Mouse (Mus musculus) adrenal gland, postnatal 14 days (tissue): ENCODE data around the gene Ifnab. TPM values are rescaled to one million over a fixed set of nuclear protein-coding genes. Genes with fewer than 3 reads are reported as not detected.

ENCODE experiments used
- DNase-seq: peaks from one replicate; pipeline ENCODE4 v3.0.0; 2021; ENCODE audit warnings: mixed read lengths
- long read RNA-seq, 2 experiments: library from polyadenylated mRNA; stranded (forward); transcript quantifications; one replicate each; pipeline ENCODE4 v2.0.0; 2021
- total RNA-seq: library from RNA; stranded (reverse); gene quantifications from 2 replicates; pipeline ENCODE4 v1.2.3, GENCODE M21; 2021

The Ifnab gene
- total RNA-seq: not detected in 2 replicates
- long read RNA-seq, experiment 1: 0 reads
- long read RNA-seq, experiment 2: 0 reads

DNA sequence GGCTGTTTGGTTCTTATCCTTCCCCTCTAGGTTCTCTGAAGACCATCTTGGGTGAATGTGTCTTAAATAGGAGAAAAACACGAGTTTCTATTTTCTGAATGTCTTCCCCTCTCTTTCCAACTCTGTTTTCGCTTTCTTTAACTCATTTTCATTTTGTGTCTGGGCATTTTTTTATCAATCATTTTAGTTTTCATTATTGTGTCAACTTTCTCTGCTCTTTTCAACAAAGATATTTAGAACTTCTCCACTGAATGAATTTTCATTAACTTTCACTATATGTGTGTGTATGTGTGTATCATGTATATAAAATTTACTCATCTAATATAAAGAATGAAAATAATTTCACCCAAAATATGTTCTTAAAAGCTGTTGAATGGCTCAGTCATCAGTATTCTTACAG lies at the start of gene Ifnab:
Gene Ifnab, minus strand, starts transcription at position 101 of the 400 bp plus-strand sequence.
- no peak for DNase-seq

DNA sequence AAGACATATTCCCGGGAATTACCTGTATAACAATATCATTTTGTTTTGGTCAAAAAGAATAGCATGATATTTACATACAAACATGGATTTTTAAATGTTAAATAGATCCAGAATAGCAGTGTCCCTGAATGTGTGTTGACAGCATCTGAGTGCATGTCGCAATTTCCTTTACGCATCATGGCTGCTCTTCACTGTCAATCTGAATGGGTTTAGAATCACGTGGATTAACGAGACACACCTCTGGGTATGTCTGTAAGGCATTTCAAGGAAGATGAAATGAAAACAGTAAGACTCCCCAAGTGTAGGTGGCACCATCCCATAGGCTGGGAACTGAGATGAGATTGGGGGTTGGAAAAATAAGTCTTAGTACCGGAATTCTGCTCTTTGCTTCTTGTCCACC lies 47.9 kb upstream of the Ifnab start:
- DNase-seq: no peak

DNA sequence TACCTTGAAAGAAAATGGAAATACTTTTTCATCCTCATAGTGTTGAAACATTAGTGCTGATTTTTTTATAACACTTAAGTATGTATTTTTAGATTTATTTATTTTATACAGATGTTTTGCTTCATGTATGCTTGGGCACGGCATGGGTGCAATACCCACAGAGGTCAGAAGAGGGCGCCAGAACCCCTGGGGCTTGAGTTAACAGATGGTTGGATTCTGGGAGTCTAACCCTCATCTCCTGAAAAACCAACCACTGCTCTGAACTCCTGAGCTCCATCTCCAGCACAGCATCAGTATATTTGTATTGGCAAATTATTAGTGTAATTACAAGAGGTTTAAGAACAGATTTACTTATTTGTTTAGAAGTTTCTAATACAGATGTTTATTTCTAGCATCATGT lies 47.3 kb upstream of the Ifnab start:
- peak; percentile 82 for DNase-seq

DNA sequence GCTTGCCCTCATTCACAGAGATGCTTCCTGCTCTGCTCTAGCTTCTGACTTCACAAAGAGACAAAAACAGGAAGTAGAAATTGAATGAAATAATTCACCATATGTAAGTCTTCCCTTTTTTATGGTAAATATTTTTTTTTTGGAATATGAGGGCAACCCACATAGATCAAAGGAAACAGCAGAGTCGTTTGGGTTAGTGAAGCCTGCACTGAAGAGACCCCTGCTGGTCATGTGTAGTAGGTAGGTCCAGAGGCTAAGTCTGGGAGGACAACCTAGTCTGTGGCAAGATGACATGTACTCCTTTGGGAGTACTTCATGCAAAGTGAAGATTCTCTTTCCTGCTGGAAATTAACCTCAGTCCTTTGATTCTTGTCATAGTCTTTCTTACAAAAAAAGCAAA lies 36.2 kb upstream of the Ifnab start:
- peak; percentile 57 for DNase-seq

DNA sequence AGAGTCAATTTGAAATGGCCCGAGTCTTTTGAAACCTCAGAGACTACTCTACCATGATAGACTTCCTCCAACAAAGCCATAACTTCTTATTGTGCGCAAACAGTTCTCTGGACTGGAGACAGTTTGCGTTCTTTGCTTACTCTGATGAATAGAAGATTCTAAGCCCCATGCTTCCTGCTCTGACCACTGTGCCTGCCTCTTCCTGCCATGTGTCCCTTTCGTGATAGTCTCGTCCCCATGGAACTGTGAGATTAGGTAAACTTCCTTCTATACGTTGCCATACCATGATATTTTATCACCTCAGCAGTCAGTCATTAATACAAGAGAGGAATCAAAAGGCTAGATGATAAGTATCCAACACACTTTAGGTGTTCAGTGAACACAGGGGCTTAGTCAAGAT lies 35.6 kb upstream of the Ifnab start:
- no peak for DNase-seq

DNA sequence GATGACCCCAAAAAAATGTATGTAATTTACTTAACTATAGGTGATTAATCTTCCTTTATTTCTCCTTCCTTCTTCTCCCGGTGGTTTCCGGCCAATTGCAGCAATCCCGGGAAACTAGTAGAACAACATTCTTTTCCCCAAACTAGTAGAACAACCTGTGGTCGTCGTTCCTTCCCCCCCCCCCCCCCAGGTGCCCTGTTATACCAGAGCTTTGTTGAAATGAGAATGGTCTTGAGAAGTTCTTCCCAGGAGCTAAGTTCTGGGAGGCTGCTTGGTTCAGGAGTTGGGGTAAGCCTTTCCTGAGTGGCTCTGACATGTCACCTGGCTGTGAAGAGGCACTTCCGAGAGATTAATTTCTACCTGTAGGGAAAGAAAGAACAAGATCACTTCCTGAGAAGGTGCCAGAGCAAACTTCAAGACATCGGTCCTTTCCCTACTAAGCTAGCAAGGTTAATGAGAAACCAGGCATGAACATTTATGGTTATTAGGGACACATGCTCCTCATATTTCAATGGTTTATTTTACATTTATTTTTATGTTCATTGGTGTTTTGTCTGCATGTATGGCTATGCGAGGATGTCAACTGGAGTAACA lies 32.4 kb upstream of the Ifnab start:
- DNase-seq: no peak

DNA sequence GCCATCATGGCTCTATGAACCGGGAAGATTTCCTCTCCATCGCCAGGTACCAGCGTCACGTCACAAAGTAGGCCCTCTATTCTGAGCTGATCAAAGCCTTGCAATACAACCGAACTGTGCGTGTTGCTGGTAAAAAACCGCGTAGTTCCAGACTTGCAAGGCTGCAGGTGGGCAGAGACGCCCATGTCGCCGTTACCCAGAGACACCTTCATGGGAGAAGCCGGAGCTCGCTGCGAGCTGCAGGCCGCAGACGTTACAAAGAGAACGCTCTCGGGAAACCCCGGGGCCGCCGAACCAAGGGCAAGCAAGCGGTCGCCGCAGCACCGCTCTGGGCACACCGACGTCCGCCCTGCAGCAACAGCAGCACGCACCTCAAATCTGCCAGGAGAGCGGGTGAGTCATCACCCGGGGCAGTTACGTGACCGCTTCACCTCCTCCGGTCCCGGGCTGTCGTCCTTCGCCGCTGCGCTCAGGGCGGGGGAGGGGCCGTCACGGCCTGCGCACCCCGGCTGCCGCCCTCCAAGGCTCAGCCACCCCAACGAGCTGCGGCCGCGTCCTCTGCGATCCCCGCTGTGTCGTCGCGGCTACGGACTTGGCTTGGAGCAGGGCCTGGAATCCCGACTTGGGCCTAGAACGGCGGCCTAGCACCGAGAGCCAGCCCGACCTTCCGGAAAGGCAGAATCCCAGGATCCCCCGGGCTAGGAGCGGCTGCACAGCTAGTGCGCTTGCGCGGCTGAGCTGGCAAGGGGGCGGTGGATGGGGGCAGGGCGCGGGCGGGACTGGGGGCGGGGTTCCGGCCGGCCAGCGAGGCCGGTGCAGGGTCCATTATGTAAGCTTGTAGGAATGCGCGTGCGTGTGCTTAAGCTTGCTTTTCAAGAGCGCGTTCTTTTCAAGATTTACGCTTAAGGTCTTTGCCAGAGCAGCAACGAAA lies 30.9 kb upstream of the Ifnab start, which contains the start of the genes Gm26566 and Klhl9:
Gene Gm26566, plus strand, starts transcription at position 15 of the 931 bp plus-strand sequence.
Gene Klhl9, minus strand, starts transcription at position 675 of the 931 bp plus-strand sequence.
- DNase-seq: peak; percentile 97

DNA sequence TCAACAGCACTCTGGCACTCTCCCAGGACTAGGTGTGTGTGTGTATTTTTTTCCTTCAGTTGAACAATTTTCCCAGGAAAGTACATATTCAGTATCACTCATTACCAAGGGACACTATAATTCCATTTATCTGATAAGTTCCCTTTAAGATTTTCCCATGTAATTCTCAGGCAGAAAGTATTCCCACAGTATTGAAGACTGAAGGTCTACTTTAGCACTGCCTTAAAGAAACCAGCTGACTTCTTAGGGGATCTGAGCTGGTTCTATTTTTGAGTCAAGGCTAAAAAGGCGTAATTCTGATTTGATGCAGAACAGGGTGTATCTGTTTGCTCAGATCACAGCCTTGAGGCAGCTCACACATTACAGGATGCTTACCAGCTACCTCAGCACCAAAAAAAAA lies 27.6 kb upstream of the Ifnab start:
- DNase-seq: no peak

DNA sequence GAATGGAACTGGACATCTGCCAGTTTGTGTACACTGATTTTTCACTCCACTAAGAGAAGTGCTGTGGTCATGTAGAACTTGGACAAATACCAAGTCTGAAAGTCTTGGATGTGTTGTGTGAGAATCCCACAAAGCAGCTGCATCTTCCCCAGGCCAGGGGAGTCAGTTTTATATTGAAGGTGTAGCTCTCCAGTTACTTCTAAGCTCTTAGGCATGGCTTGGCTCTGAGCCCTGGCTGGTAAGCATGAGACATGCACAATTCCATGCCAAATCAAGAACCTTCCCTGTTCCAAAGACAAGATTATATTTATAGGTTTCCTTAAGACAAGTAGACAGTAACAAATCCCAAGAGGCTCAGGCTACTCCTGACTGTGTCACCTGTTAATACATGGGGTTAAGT lies 23.9 kb upstream of the Ifnab start:
- DNase-seq: peak; percentile 33

DNA sequence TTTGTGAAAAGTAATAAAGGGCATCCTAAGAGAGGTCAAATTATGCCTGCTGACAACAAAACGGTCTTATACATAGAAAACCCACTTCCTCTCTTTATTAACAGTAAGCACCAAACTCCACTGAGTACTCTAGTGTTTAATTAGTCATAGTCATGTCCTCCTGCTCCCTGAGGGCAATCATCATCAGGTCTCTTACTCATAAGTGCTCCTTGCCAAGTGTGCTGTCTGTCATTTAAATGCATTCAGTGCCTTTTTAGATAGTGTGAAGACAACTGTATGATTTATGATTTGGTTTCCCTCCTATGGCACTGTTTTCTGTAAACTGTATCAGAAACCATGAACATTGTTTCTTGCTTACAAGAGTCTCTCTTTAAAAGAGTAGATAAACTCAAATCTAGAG lies 23.1 kb upstream of the Ifnab start:
- DNase-seq: peak; percentile 19

DNA sequence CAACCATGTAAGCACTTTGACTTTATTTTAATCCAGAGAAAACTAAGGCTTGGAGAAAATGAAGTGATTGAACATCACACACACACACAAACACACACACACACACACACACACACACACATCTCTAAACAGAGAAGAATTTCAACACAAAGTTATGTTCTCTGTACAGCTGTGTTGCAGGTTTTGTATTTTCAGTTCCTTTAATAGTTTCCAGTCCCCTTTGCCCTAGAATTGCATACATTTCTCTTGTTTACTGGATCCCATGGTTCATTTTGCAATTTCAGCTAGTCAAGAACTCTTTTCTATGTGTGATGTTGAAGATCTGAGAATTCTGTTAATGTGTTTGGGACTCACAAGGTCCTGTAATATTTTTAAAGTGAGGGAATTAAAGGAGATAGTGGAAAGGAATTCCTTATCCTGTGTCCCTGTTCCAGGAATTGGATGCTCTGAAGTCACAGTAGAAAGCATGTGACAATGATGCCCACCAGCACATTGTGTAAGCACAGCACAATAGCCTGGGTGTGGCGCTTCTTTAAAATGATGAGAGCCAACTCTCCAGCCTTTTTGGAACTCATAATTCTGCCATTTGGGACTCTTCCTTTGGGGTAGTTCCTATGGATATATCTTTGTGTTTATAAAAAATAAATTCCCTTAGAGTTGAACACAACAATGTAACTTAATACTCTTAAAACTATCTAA lies 16.1 kb upstream of the Ifnab start:
- no peak for DNase-seq

DNA sequence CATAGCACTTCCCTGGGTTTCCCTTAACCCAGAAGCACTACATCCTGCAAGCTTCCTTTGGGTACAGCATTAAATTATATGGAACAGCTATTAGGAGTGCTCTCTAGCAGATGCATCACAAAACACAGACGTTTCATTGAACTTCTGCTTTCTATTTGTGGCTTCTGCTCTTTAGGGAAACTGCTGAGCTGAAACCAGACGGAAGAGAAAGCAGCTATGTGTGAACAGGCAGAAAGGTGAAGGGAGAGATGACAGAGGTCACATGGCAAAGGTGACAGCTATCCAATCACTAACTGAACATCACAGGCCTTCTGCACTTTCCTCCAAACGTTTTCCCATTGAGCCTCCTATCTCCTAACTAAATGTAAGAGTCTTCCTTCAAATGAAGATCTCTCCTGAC lies 14.8 kb upstream of the Ifnab start:
- DNase-seq: no peak

DNA sequence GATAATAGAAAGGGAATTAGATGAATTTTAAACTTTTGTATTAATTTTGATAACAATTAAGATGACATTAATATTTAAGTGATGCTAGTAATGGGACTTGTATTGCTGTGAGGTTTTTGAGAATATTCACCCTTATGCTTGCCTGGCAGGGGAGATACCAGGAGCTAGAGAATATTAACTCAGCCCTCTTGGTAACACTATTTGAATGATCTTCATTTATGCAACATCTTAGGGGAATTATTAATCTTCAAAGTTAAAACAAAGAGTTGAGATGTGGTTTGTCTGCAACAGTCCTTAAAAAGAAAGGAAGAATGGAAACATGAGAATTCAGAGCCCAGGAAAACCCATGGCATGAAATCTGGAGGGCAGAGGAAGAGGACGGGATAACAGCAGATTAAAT lies 8.1 kb upstream of the Ifnab start:
- DNase-seq: no peak

DNA sequence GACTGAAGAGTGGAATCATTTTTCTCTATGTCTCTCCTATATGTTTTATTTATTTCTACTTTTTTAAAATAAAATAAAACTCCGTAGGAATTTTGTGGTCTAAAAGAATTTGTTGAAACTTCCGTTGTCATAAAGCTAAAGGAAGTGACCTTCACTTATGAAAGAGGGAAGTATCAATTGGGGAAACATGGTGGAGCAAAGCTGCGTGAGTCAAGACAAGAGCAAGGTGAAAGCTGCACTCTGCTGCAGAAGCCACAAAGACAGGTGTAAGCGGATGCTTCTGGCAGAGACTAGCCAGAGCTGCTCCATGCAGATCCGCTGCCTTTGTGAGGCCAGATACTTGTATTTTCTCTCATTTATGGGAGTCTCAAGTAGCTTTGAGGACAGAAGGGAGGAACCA lies 7.6 kb upstream of the Ifnab start:
- DNase-seq: no peak

DNA sequence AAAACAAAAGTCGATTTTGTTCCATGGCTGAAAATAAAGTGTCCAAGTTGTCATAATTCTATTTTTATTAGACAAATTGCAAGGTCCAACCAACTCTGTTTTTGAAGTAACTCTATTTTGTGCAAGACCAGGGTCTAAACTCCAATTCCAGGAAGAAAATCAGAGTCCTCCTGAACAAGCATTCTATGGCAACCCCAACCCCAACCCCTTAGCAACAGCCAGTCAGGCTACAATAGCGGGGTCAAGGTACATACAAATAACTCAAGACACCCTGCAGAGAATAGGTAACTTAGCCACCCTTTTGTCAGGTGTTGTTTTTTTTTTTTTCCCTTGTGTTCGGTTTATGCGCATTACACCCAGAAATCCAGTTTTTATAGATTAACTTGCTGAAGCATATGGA lies 6.6 kb upstream of the Ifnab start:
- no peak for DNase-seq

DNA sequence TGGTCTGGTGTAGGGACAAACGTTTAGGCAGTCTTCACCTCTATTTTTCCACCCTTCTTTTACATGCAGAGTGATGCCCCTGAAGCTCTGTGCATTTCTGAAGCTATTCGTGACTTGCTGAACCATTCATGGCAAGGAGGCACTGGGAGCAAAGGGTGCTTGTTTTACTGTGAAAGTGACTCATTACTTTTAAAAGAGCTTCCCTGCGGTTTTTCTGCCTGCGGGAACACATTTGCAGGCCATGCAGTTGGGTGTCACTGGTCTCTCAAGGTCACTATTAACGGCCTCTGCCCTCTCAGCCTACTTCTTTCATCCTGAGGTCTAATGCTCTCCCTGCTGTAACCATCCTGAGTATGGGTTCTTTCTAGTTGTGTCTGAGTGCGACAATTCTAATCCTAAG lies 5.9 kb upstream of the Ifnab start:
- DNase-seq: no peak

DNA sequence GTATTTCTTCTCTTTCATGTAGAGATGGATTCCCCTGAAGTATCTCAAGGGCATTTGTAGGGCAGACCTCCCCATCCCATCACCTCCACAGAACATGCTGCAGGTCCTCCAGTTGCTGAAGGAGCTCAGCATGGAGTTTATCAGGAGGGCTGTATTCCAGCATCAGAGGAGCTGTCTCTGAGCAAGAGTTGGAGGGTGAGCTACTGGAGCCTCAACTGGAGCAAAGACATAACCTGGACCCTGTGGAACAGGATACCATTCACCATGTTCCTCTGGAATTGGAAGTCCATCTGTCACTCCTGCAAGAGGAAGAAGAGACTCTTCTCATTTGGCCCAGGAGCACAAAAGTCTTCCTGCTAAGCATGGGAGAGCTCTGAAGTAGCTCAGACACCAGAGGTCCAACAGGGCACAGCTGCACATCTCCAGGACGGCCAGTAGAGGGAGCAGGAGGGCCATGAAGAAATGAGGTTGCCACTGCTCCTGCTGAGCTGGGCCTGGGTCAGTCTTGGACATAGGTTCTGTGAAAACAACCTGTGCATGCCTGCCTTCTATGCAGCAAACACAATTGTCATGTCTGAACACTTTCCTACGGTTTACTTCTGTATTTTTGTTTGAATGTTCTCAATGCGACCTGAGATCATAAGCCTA lies 5.2 kb upstream of the Ifnab start:
- peak; percentile 86 for DNase-seq

DNA sequence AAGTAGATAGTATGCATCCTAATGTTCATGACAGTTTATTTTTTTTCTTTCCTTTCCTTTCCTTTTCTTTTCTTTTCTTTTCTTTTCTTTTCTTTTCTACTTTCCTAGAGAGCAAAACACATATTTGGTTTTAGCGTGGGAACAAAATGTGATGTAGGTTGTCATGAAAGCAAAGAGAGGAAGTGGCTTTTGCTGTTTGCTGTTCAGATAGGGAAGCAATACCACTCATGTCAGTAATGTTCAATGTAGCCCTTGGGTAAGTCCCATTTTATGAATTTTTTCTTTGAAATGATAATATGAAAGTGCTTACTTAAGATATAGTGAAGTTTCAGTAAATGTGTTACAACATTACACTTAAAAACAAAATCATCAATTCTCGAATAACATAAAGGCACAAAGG lies 2.2 kb upstream of the Ifnab start:
- no peak for DNase-seq

DNA sequence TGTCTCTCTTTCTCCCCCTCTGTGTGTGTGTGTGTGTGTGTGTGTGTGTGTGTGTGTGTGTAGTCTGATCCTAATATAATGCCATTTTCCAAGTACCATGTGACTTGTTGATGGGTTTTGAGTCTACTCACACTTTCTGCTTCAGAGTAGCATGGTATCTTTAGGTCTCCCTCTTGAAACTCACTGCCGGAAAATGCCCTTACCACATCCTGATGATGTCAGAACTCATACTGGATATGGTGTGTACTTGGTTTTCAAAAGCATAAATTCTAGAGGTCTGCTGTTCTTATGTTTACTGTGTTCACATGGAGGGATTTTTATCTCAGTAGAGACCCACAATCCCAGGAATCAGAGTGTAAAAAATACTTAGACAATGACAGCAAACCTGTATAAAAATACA lies 1.4 kb upstream of the Ifnab start:
- no peak for DNase-seq

DNA sequence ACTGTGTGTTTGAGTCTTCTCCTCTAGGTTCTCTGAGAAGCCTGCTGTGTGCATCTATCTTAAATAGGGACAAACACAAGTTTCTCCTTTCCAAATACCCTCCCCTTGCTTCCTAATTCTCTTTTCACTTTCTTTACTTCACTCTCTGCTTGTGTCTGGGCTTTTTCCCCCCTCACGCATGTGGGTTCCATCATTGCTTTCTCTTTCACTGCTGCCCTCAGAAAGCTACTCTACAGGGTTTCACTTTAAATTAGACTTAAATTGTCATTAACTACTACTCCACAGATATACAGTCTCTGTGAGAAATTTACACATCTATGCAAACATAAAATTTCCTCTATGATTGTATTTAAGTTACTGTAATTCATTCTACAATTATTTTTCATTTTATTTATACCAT lies 7.3 kb downstream of the Ifnab start, which contains the start of gene Ifna2:
Gene Ifna2, minus strand, starts transcription at position 101 of the 400 bp plus-strand sequence.
- no peak for DNase-seq

DNA sequence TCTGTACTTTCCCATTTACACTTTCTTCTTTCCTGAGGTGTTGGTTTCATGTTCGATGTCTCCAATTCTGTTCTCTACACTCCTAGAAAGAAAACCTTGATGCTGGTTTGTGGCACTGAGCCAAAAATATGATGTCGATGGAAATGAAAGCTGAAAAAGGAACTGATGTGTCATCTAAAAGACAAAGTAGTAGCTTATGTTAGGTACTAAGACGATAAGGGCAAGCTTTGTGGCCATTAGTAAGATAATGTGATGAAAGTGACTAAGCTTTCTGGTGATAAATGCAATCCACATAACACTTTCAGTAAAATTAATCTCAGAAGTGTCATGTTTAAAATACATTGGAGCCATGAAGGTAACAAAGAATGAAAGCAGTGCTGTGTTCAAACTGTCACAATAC lies 9.8 kb downstream of the Ifnab start:
- no peak for DNase-seq

DNA sequence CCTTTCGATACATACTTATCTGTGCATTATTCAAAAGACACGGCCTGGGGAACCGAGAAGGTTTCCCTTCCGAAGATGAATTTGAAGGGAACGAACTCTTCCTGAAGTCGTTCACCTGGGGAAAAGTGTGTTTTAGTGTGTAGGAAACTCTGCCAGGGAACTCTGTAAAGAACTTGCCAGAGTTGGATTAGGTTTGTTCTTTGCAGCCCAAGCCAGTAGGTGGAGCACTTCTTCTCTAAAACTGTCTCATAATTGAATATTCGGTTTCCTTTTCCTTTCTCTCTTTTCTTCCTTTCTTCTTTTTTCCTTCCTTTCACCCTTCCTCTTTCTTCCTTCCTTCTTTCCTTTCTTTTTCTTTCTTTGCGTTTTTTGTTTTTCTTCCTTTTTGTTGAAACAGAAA lies 10.8 kb downstream of the Ifnab start:
- DNase-seq: peak; percentile 12
